Mouse (Mus musculus) kidney, postnatal 36 days (tissue): ENCODE results near the gene Zfp945.
"Not testable (repeated sequence)": the region's sequence is repeated elsewhere in the genome, so short reads cannot be mapped to it uniquely, and the experiment has no call there.

Experiments used
- DNase-seq, 2 experiments: peaks; one replicate each; pipeline ENCODE4 v3.0.0; 2021 to 2022; ENCODE audit warnings: mixed read lengths in 2 of 2

Gene Zfp945

DNA sequence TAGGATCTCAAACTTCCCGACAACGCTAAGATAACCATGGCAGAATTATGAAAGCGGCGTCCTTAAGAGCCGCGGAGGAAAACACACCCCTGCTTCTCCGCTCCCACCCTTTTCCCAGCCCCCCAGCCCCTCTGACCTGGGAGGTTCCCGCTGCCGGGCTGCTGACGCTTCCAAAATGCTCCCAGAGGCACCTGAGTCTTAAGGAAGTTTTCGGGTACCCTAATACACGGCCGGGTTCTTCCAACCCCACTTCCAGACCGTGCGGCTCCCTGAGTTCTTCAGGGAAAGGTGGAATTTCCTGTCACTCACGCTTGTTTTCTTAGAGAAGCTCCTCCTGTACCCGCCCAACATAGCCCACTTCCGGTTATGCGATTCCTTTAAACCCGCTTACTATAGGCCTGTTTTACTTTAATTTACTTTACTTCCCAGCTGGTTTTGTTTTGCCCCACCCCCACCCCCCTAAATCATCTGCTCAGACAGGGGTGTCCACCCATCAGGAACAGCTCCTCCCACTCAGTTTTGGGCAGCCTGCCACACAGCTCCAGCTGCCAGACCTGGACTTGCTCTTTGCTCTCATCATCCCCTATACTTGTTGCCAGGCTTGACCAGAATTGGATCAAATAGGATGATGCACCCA lies at the start of gene Zfp945:
TSS of gene Zfp945 (minus strand) at position 290 of the 637 bp plus-strand sequence.
- DNase-seq, result peak; percentile 87 to 90

DNA sequence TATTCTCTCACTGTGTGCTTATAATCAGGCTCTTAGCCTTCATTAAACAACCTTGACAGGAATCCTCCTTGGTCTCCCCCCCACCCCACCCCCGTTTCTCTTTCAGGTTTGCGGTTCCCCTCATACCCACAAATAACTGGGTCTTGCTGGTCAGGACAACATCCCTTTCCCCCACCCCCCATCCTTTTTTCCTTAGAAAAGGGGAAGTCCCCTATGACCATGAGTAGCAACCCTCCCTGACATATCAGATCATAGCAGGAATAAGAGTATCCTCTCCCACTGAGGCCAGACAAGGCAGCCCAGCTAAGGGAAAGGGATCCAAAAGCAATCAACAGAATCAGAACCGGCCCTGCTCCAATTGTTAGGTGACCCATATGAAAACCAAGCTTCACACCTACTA lies 21.4 kb upstream of the Zfp945 start:
- no peak for DNase-seq

DNA sequence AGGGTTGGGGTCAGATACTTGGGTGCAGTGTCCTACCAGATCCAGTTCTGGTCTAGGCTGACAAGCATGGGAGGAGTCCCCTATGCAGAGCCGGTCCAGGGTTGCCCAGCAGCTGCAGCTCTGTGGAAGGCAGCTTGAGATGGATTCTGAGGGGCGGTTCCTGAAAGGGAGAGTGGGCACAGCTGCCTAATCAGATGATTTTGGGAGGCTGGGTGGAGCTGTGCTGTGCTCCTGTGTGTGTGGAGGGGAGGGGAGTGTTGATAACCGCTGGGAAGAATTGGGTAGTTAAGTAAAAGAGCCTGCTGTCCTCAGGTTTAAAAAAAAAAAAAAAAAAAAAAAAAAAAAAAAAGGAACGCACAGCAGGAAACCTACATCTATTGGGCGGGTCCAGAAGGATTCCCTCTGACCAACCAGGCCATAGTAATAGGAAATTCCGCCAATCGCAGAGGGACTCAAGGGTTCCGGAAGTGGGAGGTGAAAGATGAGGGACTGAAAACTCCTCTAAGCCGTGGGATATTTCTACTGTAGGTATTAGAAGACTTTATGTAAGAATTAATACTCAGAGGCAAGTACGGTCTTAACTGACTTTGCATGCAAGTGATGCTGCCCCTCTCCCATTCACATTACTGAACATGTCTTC lies 17.2 kb upstream of the Zfp945 start:
- DNase-seq, result no peak

DNA sequence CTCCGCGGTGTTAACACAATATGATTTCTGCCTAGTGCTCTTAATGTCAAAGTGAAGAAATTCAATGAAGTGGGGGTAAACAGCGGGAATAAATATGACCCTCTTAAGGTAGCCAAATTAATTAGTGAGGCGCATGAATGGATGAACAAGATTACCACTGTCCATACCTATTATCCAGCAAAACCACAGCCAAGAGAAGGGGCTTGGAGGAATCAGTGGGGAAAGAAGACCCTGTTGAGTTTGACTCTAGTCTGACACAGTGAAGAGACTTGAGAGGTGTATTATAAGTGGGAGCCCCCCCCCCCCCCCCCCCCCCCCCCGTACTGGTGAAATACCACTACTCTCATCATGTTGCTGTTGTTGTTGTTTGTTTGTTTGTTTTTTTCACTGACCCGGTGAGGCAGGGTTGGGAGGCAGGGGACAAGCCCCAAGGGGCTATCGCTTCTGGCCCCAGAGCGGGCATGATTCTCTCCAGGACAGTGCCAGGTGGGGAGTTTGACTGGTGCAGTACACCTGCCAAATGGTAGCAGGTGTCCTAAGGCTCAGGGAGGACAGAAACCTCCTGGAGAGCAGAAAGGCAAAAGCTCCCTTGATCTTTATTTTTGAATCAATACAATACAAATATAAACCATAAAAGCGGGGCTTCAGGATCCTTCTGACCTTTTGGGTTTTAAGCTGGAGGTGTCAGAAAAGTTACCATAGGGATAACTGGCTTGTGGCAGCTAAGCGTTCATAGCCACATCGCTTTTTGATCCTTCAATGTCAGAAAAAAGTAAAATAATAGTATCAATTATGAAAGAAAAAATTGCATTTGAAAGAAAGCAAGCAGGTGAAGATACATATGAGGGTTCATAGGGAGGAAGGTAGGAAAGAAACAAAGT lies 10.7 kb upstream of the Zfp945 start:
- no peak for DNase-seq

DNA sequence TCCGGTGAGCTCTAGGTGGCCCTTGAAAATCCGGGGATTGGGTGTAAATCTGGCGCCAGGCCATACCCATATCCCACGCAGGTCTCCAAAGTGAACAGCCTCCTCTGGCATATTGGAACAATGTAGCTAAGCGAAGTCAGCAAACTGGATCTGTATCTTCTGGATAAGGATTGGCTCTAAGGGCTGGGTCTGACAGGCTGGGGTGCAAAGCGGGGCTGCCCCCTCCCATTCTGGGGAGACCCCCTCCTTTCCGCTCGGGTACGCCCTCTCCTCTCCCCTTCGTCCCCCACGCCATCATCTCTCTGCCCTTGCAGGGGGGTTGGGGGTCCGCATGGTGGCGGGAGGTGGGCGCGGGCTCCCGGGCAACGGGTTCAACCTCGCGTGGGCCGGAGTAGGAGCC lies 9.4 kb upstream of the Zfp945 start:
- no peak for DNase-seq

DNA sequence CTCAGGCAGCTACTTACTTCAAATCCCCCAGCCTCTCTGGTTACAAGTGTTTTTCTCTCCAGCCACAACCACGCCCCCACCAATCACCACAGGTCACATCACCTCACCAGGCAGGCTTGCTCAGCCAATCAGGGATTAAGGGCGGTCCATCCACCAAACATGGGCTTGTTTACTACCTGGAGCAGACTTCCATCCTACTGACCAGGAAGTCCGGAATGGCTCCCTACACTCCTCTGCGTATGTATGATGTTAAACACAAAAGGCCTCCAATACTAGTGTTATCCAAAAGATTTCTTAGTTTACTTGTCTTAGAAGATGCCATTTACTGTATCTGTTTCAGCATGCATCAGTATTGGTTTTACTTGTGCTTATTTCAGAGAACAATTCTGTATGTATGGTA lies 8.6 kb upstream of the Zfp945 start:
- DNase-seq, result not testable (repeated sequence)

DNA sequence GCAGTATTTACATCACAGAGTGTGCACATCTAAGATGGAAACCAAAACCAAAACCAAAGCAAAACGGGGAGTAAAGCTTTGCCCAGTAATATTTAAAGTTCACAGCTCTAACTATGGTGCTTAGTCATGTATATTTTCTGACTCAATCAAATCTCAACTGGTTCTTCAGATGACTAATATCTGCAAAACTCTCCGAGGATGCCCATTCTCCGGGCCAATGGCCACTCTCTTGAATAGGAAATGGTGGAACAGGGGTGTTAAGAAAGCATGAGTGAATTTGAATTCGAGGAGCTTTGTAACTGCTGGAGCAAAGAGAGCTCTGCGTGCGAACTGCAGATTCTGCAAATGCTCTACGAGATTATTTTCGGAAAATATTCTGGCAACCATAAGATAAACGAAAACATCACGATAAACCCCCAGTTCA lies 501 bp downstream of the Zfp945 start:
- DNase-seq, result peak; percentile 2 to 21

DNA sequence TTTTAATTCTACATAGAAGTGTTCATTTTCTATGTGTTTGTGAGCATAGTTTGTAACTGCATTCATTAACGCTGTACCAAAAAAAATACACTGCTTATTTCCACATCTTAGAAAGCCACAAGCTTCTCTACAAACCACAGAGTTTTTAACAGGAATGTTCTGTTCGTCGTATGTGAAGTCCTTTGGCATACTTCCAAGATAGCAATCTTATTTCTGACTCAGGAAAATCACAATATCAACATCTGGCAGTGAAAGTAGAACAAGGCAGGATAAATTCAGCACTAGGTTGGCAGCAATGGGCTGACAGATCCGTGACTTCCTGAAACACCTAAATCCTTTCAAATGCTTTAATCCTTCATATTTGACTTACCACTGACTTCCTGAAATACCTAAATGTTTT lies 45.8 kb downstream of the Zfp945 start:
- DNase-seq, result no peak

DNA sequence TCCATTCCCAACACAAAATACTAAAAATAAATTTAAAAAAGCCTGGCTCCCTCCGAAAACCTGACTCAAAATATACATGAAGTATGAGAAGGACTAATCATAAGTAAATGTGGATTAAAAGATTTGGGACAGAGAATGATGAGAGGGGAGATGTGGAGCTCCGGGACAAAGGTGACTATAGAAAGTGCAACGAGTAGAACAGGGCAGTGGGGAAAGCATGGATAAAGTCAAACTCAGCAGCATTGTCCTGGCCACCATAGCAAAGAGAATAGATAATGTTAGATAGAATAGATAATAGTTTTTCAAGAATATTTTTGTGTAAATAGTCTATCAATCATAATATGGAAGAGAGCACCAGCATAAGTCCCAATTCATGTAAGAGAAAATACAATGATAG lies 48.7 kb downstream of the Zfp945 start:
- no peak for DNase-seq

DNA sequence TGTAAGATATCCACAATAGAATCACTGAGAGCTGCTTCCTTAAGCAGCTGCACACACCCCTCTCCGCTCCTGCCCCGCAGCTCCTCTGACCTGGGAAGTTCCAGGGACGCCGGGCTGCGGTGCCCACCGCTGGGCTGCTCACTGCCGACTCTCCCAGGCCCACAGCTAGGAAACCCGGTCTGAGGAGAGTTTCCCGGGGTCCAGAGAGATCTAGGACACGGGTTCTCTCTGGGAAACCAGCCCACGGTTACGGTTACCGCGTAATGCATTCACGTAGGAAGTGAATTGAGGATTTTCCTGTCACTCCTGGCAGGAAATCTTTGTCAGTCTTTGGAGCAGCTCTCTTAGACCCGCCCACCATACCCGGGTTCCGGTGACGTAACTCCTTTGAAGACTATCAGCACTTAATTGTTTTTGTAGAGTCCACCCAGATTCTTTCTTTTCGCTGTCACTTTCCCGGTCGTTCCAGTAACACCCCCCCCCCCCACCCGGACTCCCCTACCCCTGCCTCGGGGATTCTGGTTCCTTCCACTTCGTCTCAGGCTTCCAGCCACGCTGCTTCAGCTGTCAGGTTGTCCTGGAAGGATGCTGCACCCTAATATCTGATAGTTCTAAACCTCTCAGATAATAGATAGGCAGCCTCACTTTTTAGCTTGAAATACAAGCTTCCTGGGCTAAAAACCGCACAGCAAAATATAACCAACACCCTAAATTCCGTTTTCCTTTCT lies 49.3 kb downstream of the Zfp945 start:
- peak; percentile 79 to 82 for DNase-seq

DNA sequence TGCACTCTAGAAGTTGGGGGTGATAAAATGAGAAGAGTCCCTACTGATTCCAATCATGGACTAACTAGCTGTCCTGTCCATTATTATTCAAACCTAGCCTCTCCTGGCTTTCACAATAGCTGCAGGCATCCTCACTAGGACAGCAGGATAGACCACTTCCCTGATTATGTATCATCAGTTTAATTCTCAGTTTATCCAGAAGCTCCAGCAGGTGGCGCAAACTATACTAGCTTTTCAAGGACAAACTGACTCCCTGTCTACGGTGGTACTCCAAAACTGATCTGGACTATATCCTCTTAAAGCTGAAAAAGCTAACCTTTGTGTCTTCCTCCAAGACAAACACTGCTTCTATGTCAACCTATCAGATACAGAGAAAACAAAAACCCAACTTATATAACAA lies 67.2 kb downstream of the Zfp945 start:
- DNase-seq, result peak in 1 of 2 experiments; percentile 40
